Mouse (Mus musculus) forebrain, embryonic 14.5 days (tissue): ENCODE measurements around the gene Gm7694. TPM values are rescaled to one million over a fixed set of nuclear protein-coding genes. Genes with fewer than 3 reads are reported as not detected.

ENCODE experiments used
- ATAC-seq: fragments of 200-750 bp; cut with Nextera tagmentation; 2 replicates; pipeline ENCODE4 v1.8.0; 2017; ENCODE audit warnings: mild to moderate bottlenecking, moderate library complexity
- DNase-seq: peaks from one replicate; pipeline ENCODE4 v3.0.0-alpha.2; 2015; ENCODE audit warnings: low spot score
- H3K27ac ChIP-seq: fragments of 300-500 bp; sonication (generic); 2 replicates; pipeline ENCODE4 v1.5.1; 2014; ENCODE audit warnings: low read depth, mild to moderate bottlenecking, control low read depth, low read length, moderate library complexity
- H3K27me3 ChIP-seq: fragments of 300-500 bp; sonication (generic); replicated peaks from 2 replicates; pipeline ENCODE4 v1.6.1; 2014; ENCODE audit warnings: low read length, control low read depth, mixed read lengths; ENCODE audit not compliant: control insufficient read depth, insufficient read depth
- H3K36me3 ChIP-seq: fragments of 300-500 bp; sonication (generic); 2 replicates; pipeline ENCODE4 v1.6.1; 2014; ENCODE audit warnings: low read length, control low read depth; ENCODE audit not compliant: control insufficient read depth, insufficient read depth
- H3K4me1 ChIP-seq: fragments of 300-500 bp; sonication (generic); 2 replicates; pipeline ENCODE4 v1.6.1; 2014; ENCODE audit warnings: antibody characterized with exemption, low read length, control low read depth; ENCODE audit not compliant: control insufficient read depth, insufficient read depth
- H3K4me2 ChIP-seq: fragments of 300-500 bp; sonication (generic); 2 replicates; pipeline ENCODE4 v1.6.1; 2014; ENCODE audit warnings: mild to moderate bottlenecking, control low read depth, low read length
- H3K4me3 ChIP-seq: fragments of 300-500 bp; sonication (generic); 2 replicates; pipeline ENCODE4 v1.5.1; 2014; ENCODE audit warnings: low read depth, low read length, control low read depth
- H3K9ac ChIP-seq: fragments of 300-500 bp; sonication (generic); 2 replicates; pipeline ENCODE4 v1.6.1; 2014; ENCODE audit warnings: mild to moderate bottlenecking, low read length, control low read depth, moderate library complexity
- H3K9me3 ChIP-seq: fragments of 300-500 bp; sonication (generic); replicated peaks from 2 replicates; pipeline ENCODE4 v1.6.1; 2016; ENCODE audit warnings: low read length, control low read depth, mixed read lengths; ENCODE audit not compliant: control insufficient read depth
- WGBS: fragments of 180-500 bp; shearing (Covaris S2); extraction: QIAGEN DNeasy Blood & Tissue Kit; methylation state at CpG from one replicate; pipeline ENCODE4 v1.1.7; 2014; 5-methylcytosine and 5-hydroxymethylcytosine counted together
- polyA plus RNA-seq: library from polyadenylated mRNA; unstranded; fragments of >200 nt; fragmentation: Nextera tagmentation; extraction: Ambion mirVana; gene quantifications from 2 replicates; pipeline ENCODE4 v1.2.1, GENCODE M21; 2014

The Gm7694 gene
- 2.3 TPM in 2 replicates for polyA plus RNA-seq

GRCm38 (mm10) chr1:170306232-170306631 is at the start of gene Gm7694:
Gene Gm7694, minus strand, starts transcription at chr1:170306332.
- H3K9me3 ChIP-seq = no peaks in the 10 kb centered on the region
- H3K27me3 ChIP-seq = no peaks in the 10 kb centered on the region
- H3K9ac ChIP-seq = no peak within 1 kb of the TSS
- no peak within 1 kb of the TSS for H3K4me2 ChIP-seq
- H3K4me1 ChIP-seq = no peaks in the 10 kb centered on the region
- H3K4me3 ChIP-seq = no peak within 1 kb of the TSS
- no peak for ATAC-seq
- no peak for DNase-seq
- H3K36me3 ChIP-seq = no peaks in the 10 kb centered on the region
- WGBS = 97% methylated on average over 4 of the region's 4 CpGs
- no peak within 1 kb of the TSS for H3K27ac ChIP-seq

GRCm38 (mm10) chr1:170353335-170353734 is 47.2 kb upstream of the Gm7694 start:
- DNase-seq (no peak), ATAC-seq (no peak)

GRCm38 (mm10) chr1:170351080-170351479 is 44.9 kb upstream of the Gm7694 start:
- no peak overlapping the region for H3K4me2 ChIP-seq
- H3K27me3 ChIP-seq = no peaks in the 10 kb centered on the region
- no peaks in the 10 kb centered on the region for H3K9me3 ChIP-seq
- H3K36me3 ChIP-seq = no peaks in the 10 kb centered on the region
- no peak overlapping the region for H3K4me3 ChIP-seq
- H3K4me1 ChIP-seq = no peaks in the 10 kb centered on the region
- no peak overlapping the region for H3K27ac ChIP-seq
- no peak for DNase-seq
- no peak for ATAC-seq
- H3K9ac ChIP-seq = no peak overlapping the region

More at GRCm38 (mm10) chr1:170353335-170353734, 47.2 kb upstream of the Gm7694 start:
- Histone ChIP-seq H3K4me3 (no peak overlapping the region), H3K27me3 (no peaks in the 10 kb centered on the region), H3K9ac (no peak overlapping the region), H3K36me3 (no peaks in the 10 kb centered on the region), H3K4me2 (no peak overlapping the region), H3K27ac (no peak overlapping the region), H3K9me3 (no peaks in the 10 kb centered on the region), H3K4me1 (no peaks in the 10 kb centered on the region)
- 69% methylated on average over 3 of the region's 3 CpGs for WGBS

GRCm38 (mm10) chr1:170346266-170346665 is 40.1 kb upstream of the Gm7694 start:
- Histone ChIP-seq H3K4me3 (no peak overlapping the region), H3K27ac (no peak overlapping the region), H3K27me3 (no peaks in the 10 kb centered on the region), H3K36me3 (no peaks in the 10 kb centered on the region), H3K9me3 (no peaks in the 10 kb centered on the region), H3K4me2 (no peak overlapping the region), H3K9ac (no peak overlapping the region), H3K4me1 (no peaks in the 10 kb centered on the region)
- WGBS = 78% methylated on average over 3 of the region's 3 CpGs
- no peak for ATAC-seq
- DNase-seq = no peak

- WGBS = 93% methylated on average over 4 of the region's 4 CpGs
- DNase-seq = no peak
- H3K9me3 ChIP-seq = no peaks in the 10 kb centered on the region
- H3K9ac ChIP-seq = no peak overlapping the region
- no peak overlapping the region for H3K4me2 ChIP-seq
- no peak for ATAC-seq
- H3K4me3 ChIP-seq = no peak overlapping the region
- H3K4me1 ChIP-seq = no peaks in the 10 kb centered on the region
- no peaks in the 10 kb centered on the region for H3K36me3 ChIP-seq
- H3K27ac ChIP-seq = no peak overlapping the region
- H3K27me3 ChIP-seq = no peaks in the 10 kb centered on the region
Measured at GRCm38 (mm10) chr1:170343906-170344305, 37.8 kb upstream of the Gm7694 start.

- Histone ChIP-seq H3K4me2 (no peak overlapping the region), H3K4me1 (no peaks in the 10 kb centered on the region), H3K27me3 (no peaks in the 10 kb centered on the region), H3K36me3 (no peaks in the 10 kb centered on the region), H3K4me3 (no peak overlapping the region), H3K9me3 (no peaks in the 10 kb centered on the region), H3K9ac (no peak overlapping the region), H3K27ac (no peak overlapping the region)
- DNase-seq = peak; percentile 25
- WGBS = 45% methylated on average over 8 of the region's 8 CpGs
- no peak for ATAC-seq
Measured at GRCm38 (mm10) chr1:170343081-170343480, 36.9 kb upstream of the Gm7694 start.

- Histone ChIP-seq H3K36me3 (no peaks in the 10 kb centered on the region), H3K27me3 (no peaks in the 10 kb centered on the region), H3K27ac (no peak overlapping the region), H3K4me3 (no peak overlapping the region), H3K9me3 (no peaks in the 10 kb centered on the region), H3K9ac (no peak overlapping the region), H3K4me1 (no peaks in the 10 kb centered on the region), H3K4me2 (no peak overlapping the region)
- no peak for DNase-seq
- no peak for ATAC-seq
- 92% methylated on average over 3 of the region's 3 CpGs for WGBS
Measured at GRCm38 (mm10) chr1:170339943-170340342, 33.8 kb upstream of the Gm7694 start.

GRCm38 (mm10) chr1:170332775-170333174 is 26.6 kb upstream of the Gm7694 start:
- Histone ChIP-seq H3K36me3 (0 out of 2 replicates have a peak, but pooled peaks cover 3% of the 10 kb centered on the region), H3K4me2 (no peak overlapping the region), H3K4me1 (no peaks in the 10 kb centered on the region), H3K27me3 (no peaks in the 10 kb centered on the region), H3K9me3 (no peaks in the 10 kb centered on the region), H3K4me3 (no peak overlapping the region), H3K9ac (no peak overlapping the region), H3K27ac (no peak overlapping the region)
- WGBS = 70% methylated on average over 4 of the region's 4 CpGs
- DNase-seq (no peak), ATAC-seq (no peak)

GRCm38 (mm10) chr1:170331926-170332325 is 25.8 kb upstream of the Gm7694 start:
- H3K4me2 ChIP-seq = no peak overlapping the region
- H3K4me3 ChIP-seq = no peak overlapping the region
- DNase-seq (no peak), ATAC-seq (no peak)
- no peak overlapping the region for H3K9ac ChIP-seq
- H3K9me3 ChIP-seq = no peaks in the 10 kb centered on the region
- no peak overlapping the region for H3K27ac ChIP-seq
- H3K36me3 ChIP-seq = 0 out of 2 replicates have a peak, but pooled peaks cover 3% of the 10 kb centered on the region
- WGBS = 79% methylated on average over 6 of the region's 6 CpGs
- H3K27me3 ChIP-seq = no peaks in the 10 kb centered on the region
- no peaks in the 10 kb centered on the region for H3K4me1 ChIP-seq
